Mouse (Mus musculus): Measurements from ENCODE around the gene Dtx4. TPM values are rescaled to one million over a fixed set of nuclear protein-coding genes. Genes with fewer than 3 reads are reported as not detected.

Dtx4 gene
- total RNA-seq, 2 experiments from 2014 or later: 7.3 to 8.3 TPM

DNA sequence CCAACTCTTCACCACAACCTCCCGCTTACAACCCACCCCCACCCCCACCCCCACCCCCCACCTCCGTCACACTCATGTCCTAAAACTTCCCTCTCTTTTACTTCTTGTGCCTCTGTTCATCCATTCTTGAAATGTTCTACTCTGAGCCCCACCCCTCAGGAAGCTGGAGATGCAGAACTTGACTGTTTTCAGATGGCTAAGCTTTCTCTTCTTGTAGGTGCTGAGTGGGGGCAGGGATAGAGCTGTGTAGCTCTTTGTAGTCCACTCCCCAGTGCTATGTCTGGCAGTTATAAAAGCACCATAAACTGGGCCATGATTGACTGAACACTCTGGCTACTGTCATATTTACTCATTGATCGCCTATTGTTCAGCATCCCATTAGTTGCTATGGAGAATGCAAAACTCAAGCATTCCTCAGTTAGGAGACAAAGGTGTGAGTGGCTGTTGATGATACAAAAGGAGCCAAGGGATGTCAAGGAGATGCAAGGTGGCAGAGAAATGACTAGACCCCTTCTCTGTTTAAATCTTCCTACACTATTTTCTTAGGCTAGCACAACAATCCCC lies 6.2 kb downstream of the Dtx4 start:
- ATAC-seq (ENCODE audit: poor library complexity, severe bottlenecking): no peak

- no peak for ATAC-seq (ENCODE audit: poor library complexity, severe bottlenecking)
Observed at GRCm38 (mm10) chr19:12494187-12494458, 7.1 kb downstream of the Dtx4 start.

DNA sequence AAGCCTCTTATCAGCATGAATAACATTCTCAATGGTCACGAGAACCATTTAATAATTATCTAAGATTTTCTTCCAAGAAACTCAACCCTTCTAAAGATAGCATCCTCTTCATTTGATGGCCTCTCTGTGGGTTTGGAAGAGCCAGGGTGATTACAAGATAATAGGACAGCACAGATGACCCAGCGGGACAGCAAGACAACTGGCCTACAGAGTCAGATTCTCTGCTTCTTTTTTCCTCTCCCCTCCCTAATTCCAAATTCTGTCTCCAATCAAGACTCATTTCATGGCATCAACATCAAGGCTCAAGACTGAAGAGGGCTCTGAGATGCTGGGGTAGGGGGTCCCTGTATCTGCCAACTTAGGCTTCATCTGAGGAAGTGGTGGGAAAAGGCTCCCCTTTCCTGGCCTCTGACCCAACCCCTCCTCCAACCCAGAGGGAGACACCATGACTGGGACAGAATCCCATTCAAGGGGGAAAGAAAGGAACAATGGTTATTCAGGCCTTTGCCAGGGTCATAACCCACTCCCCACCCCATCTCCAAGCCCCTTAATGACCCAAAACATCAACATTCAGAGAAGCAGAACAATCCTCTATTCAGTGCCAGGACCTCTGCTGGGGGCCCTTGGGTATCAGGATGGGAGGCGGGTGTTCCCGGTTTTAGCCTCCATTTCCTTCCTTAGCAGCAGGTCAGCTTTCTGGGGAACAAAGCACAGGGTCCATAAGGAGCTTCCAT lies 7.6 kb downstream of the Dtx4 start:
- ATAC-seq (ENCODE audit: poor library complexity, severe bottlenecking): no peak

DNA sequence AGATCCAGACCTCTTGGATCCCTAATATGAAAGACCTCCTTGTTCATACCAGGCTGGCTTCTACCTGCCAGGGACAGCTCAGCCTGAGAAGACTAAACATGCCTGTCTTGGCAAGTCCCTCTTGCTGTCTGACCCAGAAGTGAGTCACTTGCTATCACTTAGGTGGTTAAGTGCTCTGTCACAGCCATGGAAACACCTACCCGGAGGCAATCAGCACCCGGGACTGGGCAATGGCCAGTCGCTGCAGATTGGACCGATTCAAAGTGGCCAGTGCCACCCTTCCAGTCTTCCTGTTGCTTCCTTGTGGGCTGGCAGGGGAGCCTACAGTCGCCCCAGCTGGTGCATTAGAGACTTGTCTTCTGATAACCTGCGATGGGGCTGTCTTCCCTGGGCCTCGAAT lies 9.6 kb downstream of the Dtx4 start:
- ATAC-seq (ENCODE audit: poor library complexity, severe bottlenecking): no peak

- ATAC-seq (ENCODE audit: poor library complexity, severe bottlenecking): no peak
Observed at GRCm38 (mm10) chr19:12489675-12490570, 11.3 kb downstream of the Dtx4 start.

GRCm38 (mm10) chr19:12488969-12489674 lies 12.1 kb downstream of the Dtx4 start:
- ATAC-seq (ENCODE audit: poor library complexity, severe bottlenecking): no peak

DNA sequence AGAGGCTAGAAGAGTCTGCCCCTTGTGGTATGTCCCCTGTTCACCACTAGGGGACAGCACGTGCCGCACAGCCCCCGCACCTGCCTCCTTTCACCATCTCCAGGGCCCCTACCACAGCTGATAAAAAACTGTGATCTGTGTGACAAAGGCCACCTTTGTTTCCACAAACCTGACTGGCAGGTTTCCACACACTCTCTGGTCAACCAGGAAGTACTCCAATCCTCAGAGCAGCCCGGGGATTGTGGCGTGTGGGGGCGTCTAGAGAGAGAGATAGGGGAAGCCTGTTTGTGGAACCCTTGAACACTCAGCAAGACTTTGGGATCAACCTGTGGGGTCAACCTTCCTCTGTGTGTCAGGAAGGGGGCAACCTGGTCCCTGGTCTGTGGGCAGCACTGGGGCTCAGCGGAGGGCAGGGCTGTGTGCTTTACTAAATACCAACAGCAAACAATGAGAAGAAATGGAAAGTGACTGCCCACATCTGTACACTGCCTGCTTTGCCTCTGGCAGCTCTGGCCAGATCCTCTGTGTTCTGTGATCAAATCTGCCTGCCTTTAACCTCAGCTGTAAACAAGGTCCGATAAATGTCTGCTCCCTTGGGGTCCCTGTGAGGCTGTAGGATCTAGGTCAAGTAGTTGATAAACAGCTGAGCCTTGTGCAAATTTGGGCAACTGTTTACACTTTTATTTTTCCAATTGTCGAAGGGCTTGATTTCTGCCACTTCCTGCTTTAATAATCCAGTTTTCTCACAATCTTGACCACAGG lies 12.9 kb downstream of the Dtx4 start:
- peak; percentile 81 for ATAC-seq (ENCODE audit: poor library complexity, severe bottlenecking)

DNA sequence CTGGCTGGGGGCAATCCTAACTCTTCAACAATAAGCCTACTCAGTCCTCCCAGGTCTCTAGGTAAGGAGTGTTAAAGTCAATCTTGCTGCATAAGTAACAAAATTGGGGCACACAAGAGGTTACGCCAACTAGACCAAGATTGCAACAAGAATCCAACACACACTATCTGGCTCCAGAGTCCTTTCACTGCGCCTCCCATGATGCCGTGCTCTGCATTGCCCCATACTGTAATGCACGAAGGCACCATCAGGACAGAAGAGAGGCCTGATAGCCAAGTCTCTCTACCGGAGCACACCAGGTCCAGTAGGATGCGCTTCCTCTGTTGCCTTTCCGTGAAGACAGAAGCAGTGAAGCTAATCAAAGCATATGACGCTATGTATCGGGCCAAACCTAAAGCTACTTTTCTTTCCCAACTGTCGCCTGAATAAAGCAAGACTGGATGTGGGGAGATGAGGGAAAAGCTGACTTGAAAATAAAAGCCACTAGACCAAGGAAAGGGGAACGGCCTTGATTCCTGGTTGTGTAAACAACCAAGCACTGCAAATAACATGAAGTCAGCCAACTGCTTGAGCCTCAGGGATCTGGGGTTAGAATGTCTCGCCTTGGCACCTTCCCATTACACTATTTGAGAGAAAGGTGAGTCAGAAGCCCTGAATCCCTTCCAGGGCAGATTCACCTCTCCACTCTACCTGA lies 13.6 kb downstream of the Dtx4 start:
- peak; percentile 22 for ATAC-seq (ENCODE audit: poor library complexity, severe bottlenecking)

DNA sequence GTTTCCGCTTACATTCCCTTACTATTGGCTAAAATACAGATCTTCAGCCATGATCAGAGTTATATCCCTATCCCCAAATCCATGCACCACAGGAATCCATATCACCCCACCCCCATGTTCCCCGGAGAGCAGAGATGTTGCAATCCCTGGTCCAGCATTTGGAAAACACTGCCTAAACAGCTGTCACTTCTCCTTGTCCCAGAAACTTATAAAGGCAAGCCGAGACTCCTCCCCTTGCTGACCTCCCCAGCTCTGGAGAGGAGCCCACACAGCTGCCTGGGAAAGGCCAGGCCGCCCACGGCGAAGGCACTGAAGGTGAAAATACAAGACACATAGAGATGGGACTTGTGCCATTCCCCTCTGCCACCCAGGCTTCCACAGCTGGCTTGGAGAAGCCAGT lies 14.4 kb downstream of the Dtx4 start:
- ATAC-seq (ENCODE audit: poor library complexity, severe bottlenecking): no peak

DNA sequence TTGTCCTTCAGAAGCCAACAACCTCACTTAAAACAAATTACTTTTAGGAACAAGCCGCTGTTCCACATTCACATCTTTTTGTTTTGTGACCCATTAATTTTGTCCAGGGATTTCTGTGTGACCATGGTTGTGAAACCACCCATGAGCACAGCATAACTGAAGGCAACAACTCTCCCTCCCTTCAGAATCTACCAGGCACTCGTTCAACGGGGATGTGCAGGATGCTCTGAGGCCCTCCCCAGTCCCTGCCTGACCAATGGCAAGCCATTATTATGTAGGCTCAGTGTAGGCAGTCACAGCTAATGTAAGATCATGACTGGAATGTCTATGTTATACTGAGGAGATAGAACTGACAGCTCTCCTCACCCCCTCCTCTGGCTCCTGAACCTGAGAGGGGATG lies 15.6 kb downstream of the Dtx4 start:
- ATAC-seq (ENCODE audit: poor library complexity, severe bottlenecking): no peak

DNA sequence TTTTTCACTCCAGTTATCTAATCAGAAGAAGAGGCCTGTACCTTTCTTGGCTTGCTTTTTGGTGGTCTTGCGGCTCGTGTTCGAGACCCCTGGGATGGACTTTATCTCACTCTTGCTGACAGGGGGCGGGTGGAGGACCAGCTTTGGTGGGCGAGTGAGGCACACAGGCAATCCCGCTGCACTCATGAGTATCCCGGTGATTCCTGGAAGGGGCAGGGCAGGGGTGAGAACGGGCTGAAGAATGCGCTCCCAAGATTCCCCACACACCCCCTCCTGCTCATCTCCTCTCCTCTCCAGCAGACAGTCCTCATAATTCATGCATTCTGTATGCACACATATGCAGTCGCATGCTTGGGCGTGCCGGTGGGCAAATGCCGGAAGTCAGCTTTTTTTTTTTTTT lies 16.0 kb downstream of the Dtx4 start:
- no peak for ATAC-seq (ENCODE audit: poor library complexity, severe bottlenecking)

GRCm38 (mm10) chr19:12484210-12484609 lies 17.0 kb downstream of the Dtx4 start:
- ATAC-seq (ENCODE audit: poor library complexity, severe bottlenecking): no peak

- ATAC-seq (ENCODE audit: poor library complexity, severe bottlenecking): no peak
Observed at GRCm38 (mm10) chr19:12483782-12484181, 17.5 kb downstream of the Dtx4 start.

GRCm38 (mm10) chr19:12478369-12478768 lies 22.9 kb downstream of the Dtx4 start:
- peak; percentile 70 for ATAC-seq (ENCODE audit: poor library complexity, severe bottlenecking)

- no peak for ATAC-seq (ENCODE audit: poor library complexity, severe bottlenecking)
Observed at GRCm38 (mm10) chr19:12476721-12477270, 24.5 kb downstream of the Dtx4 start.

- ATAC-seq (ENCODE audit: poor library complexity, severe bottlenecking): peak; percentile 43
Observed at GRCm38 (mm10) chr19:12475380-12476250, 25.6 kb downstream of the Dtx4 start.

DNA sequence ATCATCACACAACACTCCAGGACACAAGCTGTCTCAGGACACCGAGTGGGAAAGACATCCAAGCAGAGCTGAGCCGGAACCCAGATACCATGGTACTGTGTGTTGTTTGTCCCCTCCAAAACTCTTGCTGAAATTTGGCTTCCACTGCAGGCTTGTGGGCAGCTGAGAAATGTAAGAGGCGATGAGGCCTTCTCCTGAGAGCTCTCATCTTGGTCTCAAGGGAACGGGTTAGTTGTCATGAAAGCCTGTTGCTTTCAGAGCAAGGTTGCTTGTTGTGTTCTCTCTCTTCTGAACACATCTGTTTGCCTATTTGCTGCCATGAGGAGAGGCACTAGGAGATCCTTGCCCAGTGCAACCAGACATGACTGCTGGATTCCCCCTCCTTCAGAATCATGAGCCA lies 27.3 kb downstream of the Dtx4 start:
- ATAC-seq (ENCODE audit: poor library complexity, severe bottlenecking): no peak

DNA sequence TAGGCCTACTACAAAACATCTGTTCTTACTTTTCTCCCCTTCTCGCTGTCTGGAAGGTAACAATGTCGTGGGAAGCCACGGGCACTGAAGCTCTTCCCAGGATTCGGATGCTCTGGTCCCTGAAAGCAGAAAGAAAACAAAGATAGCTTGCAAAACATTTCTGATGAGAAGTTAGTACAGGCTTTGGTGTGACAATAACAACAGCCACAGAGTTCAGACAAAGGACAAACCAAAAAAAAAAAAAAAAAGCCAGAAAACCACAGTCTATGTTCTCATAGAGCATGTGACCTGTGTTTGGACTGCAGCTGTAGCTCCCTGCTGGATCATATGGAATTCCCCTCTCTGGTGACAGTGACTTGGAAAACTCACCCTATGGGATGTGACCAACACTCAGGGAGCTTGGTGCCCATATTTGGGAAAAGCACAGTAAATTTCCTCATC lies 28.0 kb downstream of the Dtx4 start:
- peak; percentile 55 for ATAC-seq (ENCODE audit: poor library complexity, severe bottlenecking)

All from megakaryocyte, adult 5-6 weeks (primary cell).